Mouse (Mus musculus) CD4-positive, CD25-positive, alpha-beta regulatory T cell, adult 2 months (primary cell): Measurements from ENCODE around the gene Rpl22.
A peak's percentile ranks its signal among the peaks of the same experiment; 100 is the strongest.

ENCODE experiments used
- DNase-seq: peaks from one replicate; pipeline ENCODE4 v3.0.0-alpha.2; 2012; ENCODE audit warnings: low read depth, low spot score

The Rpl22 gene

DNA sequence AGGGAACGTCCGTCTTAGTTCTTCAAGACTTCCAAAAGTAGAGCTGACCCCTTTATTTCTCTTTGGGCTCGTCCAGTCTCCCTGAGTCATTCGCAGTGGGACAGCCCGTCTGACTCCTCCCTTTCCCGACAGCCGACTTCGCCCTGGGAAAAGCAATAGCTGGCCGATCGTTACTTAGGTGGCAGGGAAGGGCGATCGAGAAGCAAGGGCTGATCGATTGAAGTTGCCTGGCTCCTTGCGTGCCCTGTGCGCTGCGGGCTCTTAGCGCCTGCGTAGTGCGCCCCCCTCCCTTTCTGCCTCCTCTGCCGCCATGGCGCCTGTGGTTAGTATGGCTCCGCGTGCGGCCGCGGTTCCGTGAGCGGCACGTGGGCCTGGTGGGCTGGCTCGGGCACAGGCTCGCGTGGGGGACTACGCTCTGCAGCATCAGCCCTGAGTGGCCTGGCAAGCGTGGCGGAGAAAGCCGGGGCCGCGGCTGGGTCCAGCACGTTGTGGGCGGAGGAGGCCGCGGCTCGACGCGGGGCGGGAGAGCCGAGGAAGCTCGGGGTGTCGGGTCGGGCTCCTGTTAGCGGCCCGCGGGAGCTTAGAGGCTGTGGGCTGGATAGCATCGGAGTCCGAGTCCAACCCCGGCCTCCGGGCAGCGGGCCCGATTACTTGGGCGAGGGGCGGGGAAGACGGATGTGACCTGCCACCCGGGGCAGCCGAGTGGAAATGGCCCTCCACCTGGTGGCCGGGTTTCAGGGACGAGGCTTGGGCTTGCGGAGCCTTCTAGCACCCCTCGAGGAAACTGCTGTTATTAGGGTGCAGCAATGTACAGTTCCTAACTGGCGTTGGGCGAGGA is at the start of gene Rpl22:
Rpl22 (plus strand) TSS at position 169 of the 838 bp plus-strand sequence.
- DNase-seq: peak; percentile 98

- DNase-seq: no peak
Observed at GRCm38 (mm10) chr4:152276389-152277347, 48.9 kb upstream of the Rpl22 start.

DNA sequence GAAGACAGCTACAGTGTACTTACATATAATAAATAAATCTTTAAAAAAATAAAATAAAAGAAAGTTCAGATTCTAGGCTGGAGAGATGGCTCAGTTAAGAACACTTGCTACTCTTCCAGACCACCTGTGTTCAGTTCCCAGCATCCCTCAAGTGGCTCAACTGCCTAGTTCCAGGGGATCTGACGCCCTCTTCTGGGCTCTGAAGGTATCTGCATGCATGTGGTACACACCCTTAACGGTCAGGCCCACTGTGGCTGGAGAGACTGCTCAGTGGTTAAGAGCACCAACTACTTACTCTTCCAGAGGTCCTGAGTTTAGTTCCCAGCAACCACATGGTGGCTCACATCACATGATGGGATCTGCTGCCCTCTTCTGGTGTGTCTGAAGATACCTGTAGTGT is 47.6 kb upstream of the Rpl22 start:
- no peak for DNase-seq

DNA sequence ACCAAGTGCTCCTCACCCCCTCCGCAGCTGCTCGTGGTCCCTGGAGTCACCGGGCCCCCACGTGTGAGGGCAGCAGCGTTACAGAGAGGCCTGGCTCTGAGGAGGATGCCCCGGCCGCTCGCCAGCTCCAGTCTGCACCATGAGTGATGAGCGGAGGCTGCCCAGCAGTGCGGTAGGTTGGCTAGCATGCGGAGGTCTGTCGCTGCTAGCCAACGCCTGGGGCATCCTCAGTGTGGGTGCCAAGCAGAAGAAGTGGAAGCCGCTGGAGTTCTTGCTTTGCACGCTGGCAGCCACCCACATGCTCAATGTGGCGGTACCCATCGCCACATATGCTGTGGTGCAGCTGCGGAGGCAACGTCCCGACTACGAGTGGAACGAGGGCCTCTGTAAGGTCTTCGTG is 46.6 kb upstream of the Rpl22 start:
- no peak for DNase-seq

GRCm38 (mm10) chr4:152281601-152282000 is 43.9 kb upstream of the Rpl22 start:
- no peak for DNase-seq

- no peak for DNase-seq
Observed at GRCm38 (mm10) chr4:152282721-152283120, 42.8 kb upstream of the Rpl22 start.

DNA sequence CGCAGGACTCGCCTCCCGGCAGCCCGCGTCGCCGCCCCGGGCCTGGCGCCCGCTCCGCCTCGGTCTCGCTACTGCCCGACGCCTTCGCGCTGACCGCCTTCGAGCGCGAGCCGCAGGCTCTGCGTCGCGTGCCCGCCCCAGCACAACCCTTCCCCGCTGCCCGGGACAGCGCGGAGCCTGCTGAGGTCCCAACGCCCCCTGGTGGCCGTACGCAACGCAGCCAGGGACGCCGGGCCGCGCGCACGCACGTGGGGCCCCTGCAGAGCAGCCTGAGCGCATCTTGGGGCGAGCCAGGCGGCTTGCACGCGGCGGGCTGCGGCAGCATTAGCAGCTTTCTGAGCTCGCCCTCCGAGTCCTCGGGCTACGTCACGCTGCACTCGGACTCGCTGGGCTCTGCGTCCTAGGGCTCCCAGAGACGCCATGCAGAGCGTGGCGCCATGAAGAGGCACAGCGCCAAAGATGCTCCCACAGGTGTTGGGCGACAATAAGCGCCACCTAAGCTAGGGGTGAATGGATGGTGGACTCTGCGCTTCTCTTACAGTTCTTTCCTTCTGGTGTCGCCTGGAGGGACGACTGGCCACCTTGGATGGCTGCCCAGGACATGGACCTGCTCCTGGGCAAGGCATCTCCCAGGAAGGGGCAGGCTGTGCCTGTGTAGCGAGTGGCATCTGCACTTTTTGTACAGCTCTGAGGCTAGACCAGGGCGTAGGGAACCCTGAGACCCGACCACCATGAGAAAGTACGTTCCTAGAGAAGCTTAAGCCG is 42.2 kb upstream of the Rpl22 start:
- peak; percentile 94 for DNase-seq

- peak; percentile 64 for DNase-seq
Observed at GRCm38 (mm10) chr4:152285505-152285904, 40.0 kb upstream of the Rpl22 start.

GRCm38 (mm10) chr4:152286183-152286582 is 39.4 kb upstream of the Rpl22 start:
- DNase-seq: peak; percentile 43

DNA sequence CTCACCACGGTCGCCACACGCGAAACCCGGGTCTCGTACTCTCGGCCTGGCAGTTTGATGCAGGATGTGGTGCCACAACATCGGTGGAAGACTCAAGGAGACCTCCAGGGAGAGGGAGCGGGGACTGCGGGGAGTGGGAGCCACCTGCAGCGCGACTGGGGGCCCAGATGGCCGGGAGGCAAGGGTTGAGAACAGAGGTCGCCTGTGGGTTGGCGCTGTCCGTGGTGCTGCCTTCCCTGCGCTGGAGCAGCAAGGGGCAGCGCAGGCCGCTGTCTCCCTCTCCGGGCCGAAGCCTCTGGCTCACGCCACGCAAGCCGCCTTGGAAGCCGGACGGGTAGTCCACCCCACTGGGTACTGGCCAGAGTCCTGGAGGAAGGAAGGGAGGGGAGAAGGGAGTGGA is 38.7 kb upstream of the Rpl22 start:
- DNase-seq: peak; percentile 73

DNA sequence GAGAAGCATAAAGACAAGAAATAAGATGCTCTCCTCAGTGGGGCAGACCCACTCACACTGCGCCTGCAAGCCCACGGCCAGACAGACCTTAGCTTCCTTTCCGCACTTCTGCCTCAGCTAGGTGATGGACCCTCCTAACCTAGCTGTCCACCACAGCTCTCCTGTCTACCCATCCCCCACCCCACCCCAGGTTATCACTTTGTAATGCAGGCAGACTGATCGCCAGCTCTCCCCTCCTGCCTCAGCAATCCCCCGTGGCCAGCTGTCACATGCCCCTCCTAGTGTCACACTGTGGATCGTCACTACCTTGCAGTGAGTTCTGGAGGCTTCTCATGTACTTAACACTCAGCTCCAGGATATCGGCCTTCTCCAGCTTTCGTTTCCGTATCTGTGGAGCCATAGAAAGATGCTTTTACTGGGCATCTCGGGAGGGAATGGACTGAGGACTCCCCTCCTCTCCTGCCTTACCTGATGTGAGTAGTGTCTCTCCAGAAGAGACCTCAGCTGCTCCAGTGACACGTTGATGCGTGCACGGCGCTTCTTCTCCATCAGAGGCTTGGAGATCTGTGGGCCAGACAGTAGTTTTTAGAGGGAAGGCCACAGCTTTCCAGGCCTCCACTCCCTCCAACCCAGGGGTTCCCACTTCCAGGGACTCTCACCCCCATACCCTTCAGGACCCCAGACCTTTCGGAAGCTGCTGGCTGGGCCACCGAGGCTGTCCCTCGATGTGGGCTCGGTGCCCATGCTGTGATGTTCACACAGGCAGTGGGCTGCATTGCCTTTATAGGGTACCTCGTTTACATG is 38.0 kb upstream of the Rpl22 start:
- DNase-seq: no peak

GRCm38 (mm10) chr4:152288398-152288945 is 37.1 kb upstream of the Rpl22 start:
- no peak for DNase-seq

- DNase-seq: no peak
Observed at GRCm38 (mm10) chr4:152290385-152290784, 35.2 kb upstream of the Rpl22 start.

- no peak for DNase-seq
Observed at GRCm38 (mm10) chr4:152290991-152291390, 34.6 kb upstream of the Rpl22 start.

DNA sequence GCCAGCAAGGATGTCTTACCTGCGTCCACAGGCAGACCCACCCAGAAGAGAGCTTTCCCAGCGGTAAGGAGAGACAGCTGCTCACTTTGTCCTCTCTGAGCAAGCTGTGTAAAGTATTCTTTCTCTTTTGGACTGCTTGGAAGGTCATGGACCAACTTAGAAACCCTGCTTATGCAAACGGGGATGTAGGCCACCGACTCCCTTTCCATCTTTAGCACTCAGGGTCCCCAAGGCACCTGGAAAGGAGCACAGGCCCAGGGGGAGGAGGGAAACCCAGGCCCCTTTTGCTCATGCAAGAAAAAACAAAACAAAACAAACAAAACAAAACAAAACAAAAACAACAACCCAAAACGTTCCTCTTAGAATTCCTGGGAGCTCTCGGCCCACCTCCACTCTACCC is 34.0 kb upstream of the Rpl22 start, which contains the start of gene Hes3:
Hes3 (minus strand) TSS at position 101 of the 400 bp plus-strand sequence.
- DNase-seq: no peak

- DNase-seq: no peak
Observed at GRCm38 (mm10) chr4:152292102-152292765, 33.3 kb upstream of the Rpl22 start.

GRCm38 (mm10) chr4:152294188-152294929 is 31.2 kb upstream of the Rpl22 start:
- DNase-seq: no peak

DNA sequence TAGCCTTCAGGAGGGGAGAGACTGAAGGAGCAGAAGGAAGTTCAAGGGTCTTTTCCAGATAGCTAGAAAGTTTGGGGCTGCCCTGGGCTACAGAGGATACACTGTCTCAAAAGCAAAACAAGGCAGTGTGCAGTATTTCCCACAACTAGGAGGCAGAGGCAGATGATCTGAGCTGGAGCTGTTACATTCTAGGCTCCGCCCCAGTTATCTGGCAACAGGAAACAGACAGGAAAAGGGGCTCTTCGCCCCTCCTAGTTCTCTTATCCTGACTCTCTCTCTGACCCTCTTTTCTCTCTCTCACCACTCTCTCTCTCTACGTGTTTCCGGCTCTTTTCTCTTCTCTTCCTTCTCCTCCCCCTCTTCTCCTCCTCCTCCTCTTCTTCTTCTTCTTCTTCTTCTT is 29.6 kb upstream of the Rpl22 start:
- peak; percentile 45 for DNase-seq

GRCm38 (mm10) chr4:152296371-152296770 is 29.2 kb upstream of the Rpl22 start:
- DNase-seq: no peak
